Mouse (Mus musculus) embryonic facial prominence, embryonic 12.5 days (tissue): ENCODE measurements around the gene Wdfy3. TPM values are rescaled to one million over a fixed set of nuclear protein-coding genes. Genes with fewer than 3 reads are reported as not detected.

Source experiments
- ATAC-seq: fragments of 200-750 bp; cut with Nextera tagmentation; 2 replicates; pipeline ENCODE4 v1.8.0; 2017; ENCODE audit not compliant: insufficient number of reproducible peaks, insufficient read depth, low FRiP score, low TSS enrichment
- H3K27ac ChIP-seq: fragments of 300-500 bp; sonication (generic); 2 replicates; pipeline ENCODE4 v1.5.1; 2016; ENCODE audit warnings: mild to moderate bottlenecking
- H3K27me3 ChIP-seq: fragments of 300-500 bp; sonication (generic); 2 replicates; pipeline ENCODE4 v1.6.1; 2016; ENCODE audit warnings: mild to moderate bottlenecking, moderate library complexity
- H3K36me3 ChIP-seq: fragments of 300-500 bp; sonication (generic); 2 replicates; pipeline ENCODE4 v1.6.1; 2016; ENCODE audit warnings: mild to moderate bottlenecking
- H3K4me1 ChIP-seq: fragments of 300-500 bp; sonication (generic); 2 replicates; pipeline ENCODE4 v1.6.1; 2016
- H3K4me2 ChIP-seq: fragments of 300-500 bp; sonication (generic); replicated peaks from 2 replicates; pipeline ENCODE4 v1.6.1; 2016; ENCODE audit warnings: mild to moderate bottlenecking, moderate library complexity
- H3K4me3 ChIP-seq: fragments of 300-500 bp; sonication (generic); 2 replicates; pipeline ENCODE4 v1.5.1; 2016; ENCODE audit warnings: mild to moderate bottlenecking
- H3K9ac ChIP-seq: fragments of 300-500 bp; sonication (generic); 2 replicates; pipeline ENCODE4 v1.6.1; 2016; ENCODE audit warnings: mild to moderate bottlenecking, moderate library complexity
- H3K9me3 ChIP-seq: fragments of 300-500 bp; sonication (generic); 2 replicates; pipeline ENCODE4 v1.6.1; 2016; ENCODE audit warnings: mild to moderate bottlenecking, moderate library complexity
- WGBS: fragments of 180-500 bp; shearing (Covaris S2); methylation state at CpG from one replicate; pipeline ENCODE4 v1.1.7; 2016; 5-methylcytosine and 5-hydroxymethylcytosine counted together
- polyA plus RNA-seq: library from polyadenylated mRNA; unstranded; fragments of >200 nt; fragmentation: Nextera tagmentation; extraction: Ambion mirVana; gene quantifications from 2 replicates; pipeline ENCODE4 v1.2.1, GENCODE M21; 2016

The Wdfy3 gene
- polyA plus RNA-seq, 1 experiment from 2014 or later = 26.1 TPM

DNA sequence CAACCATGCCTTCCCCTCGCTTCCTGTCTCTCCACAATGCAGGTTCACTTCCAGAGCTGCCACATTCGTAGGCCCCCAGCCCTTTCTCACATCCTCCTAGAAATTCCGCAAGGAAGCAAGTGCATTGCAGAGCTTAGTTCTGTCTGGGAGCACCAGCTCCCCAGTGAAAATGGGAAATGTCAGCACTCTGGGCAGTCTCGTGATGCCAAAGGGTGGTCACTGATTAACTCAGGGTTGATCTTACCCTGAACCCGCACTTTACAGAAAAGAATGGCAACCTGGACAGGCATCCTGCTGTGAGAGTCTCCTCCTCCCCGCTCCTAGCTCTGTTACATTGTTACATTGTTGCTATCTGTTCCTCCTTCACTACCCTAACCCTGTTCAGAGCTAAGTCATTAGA lies 16.8 kb downstream of the Wdfy3 start:
- ATAC-seq = no peak

DNA sequence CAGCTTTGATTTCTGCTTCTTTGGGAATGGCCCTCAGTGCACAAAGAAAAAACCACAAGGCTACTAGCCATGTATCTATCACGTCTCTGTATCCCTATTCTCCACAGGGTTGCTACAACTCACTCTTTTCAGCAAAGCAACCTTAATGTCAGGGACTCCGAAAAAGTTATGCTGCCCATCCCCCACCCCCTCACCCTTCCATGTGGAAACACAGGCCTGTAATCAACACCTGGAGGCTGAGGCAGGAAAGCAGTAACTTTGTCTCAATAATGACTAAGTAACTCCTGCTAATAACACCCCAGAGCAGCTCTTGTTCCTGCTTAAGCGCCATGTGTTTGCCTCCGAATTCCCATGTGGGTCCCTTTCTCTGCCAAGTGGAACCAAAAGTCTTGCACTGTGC lies 17.3 kb downstream of the Wdfy3 start:
- H3K9me3 ChIP-seq = no peaks in the 10 kb centered on the region
- 84% methylated on average over 4 of the region's 4 CpGs for WGBS

More for the DNA sequence above, 16.8 kb downstream of the Wdfy3 start:
- H3K4me3 ChIP-seq = no peak overlapping the region
- H3K4me1 ChIP-seq = peaks cover 20% of the 10 kb centered on the region
- no peaks in the 10 kb centered on the region for H3K27me3 ChIP-seq
- H3K4me2 ChIP-seq = no peak overlapping the region
- H3K27ac ChIP-seq = no peak overlapping the region
- H3K36me3 ChIP-seq = peaks cover 5% of the 10 kb centered on the region
- no peaks in the 10 kb centered on the region for H3K9me3 ChIP-seq
- WGBS = 83% methylated on average over 6 of the region's 6 CpGs
- H3K9ac ChIP-seq = no peak overlapping the region

DNA sequence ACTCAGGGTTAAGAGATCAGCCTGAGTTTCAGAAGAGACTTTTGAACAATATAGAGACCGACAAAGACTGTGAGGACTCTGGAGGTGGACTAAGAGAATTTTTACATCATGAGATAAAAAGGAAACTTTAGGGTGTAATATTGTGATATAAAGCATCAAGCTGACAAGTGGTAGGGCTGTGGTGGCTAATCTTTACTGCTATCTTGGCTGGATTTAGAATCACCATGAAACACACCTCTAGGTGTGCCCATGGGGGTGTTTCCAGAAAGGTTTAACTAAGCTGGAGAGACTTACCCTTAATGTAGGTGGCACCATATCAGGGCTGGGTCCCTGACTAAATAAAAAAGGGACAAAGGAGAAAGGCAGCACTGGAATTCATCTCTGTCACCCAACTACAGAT lies 19.0 kb downstream of the Wdfy3 start:
- H3K9me3 ChIP-seq = no peaks in the 10 kb centered on the region
- H3K4me2 ChIP-seq = no peak overlapping the region
- no peak overlapping the region for H3K27ac ChIP-seq
- ATAC-seq = no peak
- H3K4me3 ChIP-seq = no peak overlapping the region
- H3K9ac ChIP-seq = no peak overlapping the region
- H3K27me3 ChIP-seq = no peaks in the 10 kb centered on the region
- H3K36me3 ChIP-seq = peaks cover 5% of the 10 kb centered on the region
- peaks cover 13% of the 10 kb centered on the region for H3K4me1 ChIP-seq
- 94% methylated on average over 1 of the region's 1 CpGs for WGBS

More for the DNA sequence above, 17.3 kb downstream of the Wdfy3 start:
- H3K27me3 ChIP-seq = no peaks in the 10 kb centered on the region
- H3K36me3 ChIP-seq = peaks cover 5% of the 10 kb centered on the region
- peaks cover 19% of the 10 kb centered on the region for H3K4me1 ChIP-seq
- H3K27ac ChIP-seq = no peak overlapping the region
- H3K4me3 ChIP-seq = no peak overlapping the region
- H3K4me2 ChIP-seq = no peak overlapping the region
- H3K9ac ChIP-seq = no peak overlapping the region
- ATAC-seq = no peak

DNA sequence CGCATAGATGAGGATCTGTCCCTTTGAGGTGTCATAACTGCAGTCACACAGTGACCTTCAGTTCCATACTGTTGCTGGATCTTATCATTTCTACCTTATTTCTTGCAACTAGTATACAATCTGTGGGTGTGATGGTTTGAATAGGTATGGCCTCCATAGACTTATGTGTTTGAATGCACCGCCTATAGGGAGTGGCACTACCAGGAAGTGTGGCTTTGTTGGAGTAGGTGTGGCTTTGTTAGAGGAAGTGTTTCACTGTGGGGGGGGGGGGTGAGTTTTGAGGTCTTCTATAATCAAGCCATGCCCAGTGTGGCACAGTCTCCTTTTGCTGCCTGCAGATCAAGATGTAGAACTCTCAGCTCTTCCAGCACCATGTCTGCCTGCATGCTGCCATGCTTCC lies 21.3 kb downstream of the Wdfy3 start:
- Histone ChIP-seq H3K4me2 (no peak overlapping the region), H3K9me3 (no peaks in the 10 kb centered on the region), H3K36me3 (peaks cover 5% of the 10 kb centered on the region), H3K9ac (no peak overlapping the region), H3K27ac (no peak overlapping the region), H3K4me3 (no peak overlapping the region), H3K27me3 (no peaks in the 10 kb centered on the region), H3K4me1 (0 out of 2 replicates have a peak, but pooled peaks cover 4% of the 10 kb centered on the region)
- 95% methylated on average over 2 of the region's 2 CpGs for WGBS
- no peak for ATAC-seq

DNA sequence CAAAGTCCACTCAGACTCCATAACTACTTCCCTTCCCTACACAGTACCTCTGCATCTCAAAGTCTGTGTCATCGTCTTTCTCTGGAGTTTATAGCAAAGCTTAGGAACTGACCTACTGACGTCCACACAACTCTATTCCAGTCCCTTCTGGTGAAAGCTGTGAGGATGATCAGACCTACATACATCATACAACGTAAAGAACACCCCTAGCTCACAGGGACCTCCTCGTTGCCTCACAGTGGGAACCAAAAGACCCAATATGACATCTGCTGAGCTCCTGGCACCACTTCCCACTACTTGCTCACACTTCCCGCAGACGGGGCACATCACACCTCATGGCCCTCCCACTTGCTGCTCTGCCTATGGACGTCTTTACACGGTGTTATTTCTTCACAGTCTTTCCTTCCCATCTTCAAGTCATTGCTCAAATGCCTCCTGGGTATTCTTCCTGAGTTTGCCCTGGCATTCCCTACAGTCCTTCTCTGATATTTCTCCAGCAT lies 23.1 kb downstream of the Wdfy3 start:
- Histone ChIP-seq H3K9ac (no peak overlapping the region), H3K4me2 (no peak overlapping the region), H3K9me3 (no peaks in the 10 kb centered on the region), H3K4me3 (no peak overlapping the region), H3K27ac (no peak overlapping the region), H3K4me1 (0 out of 2 replicates have a peak, but pooled peaks cover 4% of the 10 kb centered on the region), H3K36me3 (peaks cover 1% of the 10 kb centered on the region; the same call in 1 of the 2 replicates), H3K27me3 (no peaks in the 10 kb centered on the region)
- ATAC-seq = no peak
- WGBS = 88% methylated on average over 8 of the region's 8 CpGs

DNA sequence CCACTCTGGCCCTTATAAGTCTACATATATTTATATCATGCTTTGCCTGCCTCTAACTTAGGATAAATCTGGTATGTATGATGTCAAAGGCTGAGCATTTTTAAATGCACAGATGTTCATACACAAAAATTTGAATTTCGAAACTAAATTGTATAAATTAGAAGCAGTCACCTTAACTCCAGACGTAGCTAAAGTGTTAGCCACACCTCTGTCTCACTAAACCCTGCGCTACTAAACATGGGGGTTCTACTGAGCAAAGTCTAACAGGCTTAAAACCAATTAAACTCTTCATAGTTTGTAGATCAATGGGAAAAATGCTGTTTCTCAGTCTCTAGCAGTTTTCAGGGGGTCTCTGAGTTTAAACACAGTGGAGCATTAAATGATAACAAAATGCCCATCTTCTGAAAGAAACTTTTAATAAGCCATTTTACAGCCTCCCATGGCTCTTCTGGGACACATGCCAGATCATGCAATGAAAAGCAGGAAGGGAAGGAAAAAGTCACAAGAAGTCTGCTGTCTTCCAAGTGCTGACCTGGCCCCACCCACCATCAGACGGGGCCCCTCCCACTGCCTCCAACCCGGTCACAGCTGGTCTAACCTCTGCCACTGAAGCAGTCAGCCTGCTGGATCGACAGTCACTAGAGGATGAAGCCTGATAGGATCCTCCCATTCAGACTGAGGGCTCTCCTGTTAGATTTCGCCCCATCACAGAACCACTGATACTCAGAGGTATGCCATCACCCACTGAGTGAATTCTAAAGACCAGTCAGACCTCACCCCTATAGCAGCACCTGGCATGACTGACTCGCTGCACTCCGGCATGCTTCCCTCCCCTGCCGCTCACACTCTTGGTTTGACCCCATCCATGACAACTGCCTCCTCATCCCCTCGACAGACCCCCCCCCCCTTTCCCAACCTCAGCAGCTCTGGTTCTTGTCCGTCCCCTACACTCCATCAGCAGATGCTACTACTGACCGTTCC lies 23.8 kb downstream of the Wdfy3 start:
- WGBS = 84% methylated on average over 13 of the region's 13 CpGs
- H3K9me3 ChIP-seq = no peaks in the 10 kb centered on the region
- no peaks in the 10 kb centered on the region for H3K27me3 ChIP-seq
- 0 out of 2 replicates have a peak, but pooled peaks have one; percentile 41 for ATAC-seq
- H3K9ac ChIP-seq = no peak overlapping the region
- peaks cover 8% of the 10 kb centered on the region for H3K36me3 ChIP-seq
- H3K4me2 ChIP-seq = no peak overlapping the region
- no peak overlapping the region for H3K4me3 ChIP-seq
- 0 out of 2 replicates have a peak, but pooled peaks cover 4% of the 10 kb centered on the region for H3K4me1 ChIP-seq
- H3K27ac ChIP-seq = no peak overlapping the region

DNA sequence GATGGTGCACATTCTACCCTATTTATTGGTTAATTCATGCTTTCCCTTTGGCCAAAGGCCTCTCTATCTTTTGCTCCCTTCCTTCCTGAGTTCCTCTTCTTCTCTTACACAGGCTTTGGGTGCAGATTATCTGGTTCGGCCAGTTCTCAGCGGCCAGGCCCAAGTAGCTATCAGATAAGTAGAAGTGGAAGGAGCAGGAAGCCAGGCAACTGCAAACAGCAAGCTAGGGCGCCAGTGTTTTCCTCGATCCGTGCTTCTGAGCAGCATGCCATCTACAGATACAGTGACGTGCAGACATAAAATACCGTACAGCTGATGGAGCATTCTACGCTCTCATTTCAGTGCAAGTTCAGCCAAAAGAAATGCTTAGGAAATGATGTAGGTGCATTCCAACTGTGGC lies 24.5 kb downstream of the Wdfy3 start:
- Histone ChIP-seq H3K9me3 (no peaks in the 10 kb centered on the region), H3K4me3 (no peak overlapping the region), H3K4me1 (0 out of 2 replicates have a peak, but pooled peaks cover 4% of the 10 kb centered on the region), H3K9ac (no peak overlapping the region), H3K27me3 (no peaks in the 10 kb centered on the region), H3K4me2 (no peak overlapping the region), H3K27ac (no peak overlapping the region), H3K36me3 (peaks cover 16% of the 10 kb centered on the region)
- ATAC-seq = no peak
- 89% methylated on average over 8 of the region's 8 CpGs for WGBS

DNA sequence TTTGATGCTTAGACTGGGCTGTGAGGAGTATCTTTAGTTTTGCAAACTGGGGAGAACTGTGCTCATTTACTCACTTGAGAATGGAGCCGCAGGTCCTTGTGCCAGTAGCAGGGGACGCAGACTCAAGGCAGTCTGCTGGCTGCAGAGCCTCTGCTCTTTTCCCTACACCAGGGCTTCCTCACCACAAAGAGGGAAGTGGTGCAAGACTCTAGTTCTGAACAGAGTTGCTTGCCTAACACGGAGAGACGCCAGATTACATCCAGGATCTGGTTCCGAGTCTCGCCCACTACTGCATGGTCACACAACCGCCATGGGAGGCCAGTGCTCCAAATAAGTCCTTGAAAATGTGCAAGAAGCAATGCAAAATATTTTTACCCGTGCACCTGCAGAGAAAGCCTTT lies 36.4 kb downstream of the Wdfy3 start:
- Histone ChIP-seq H3K27me3 (no peaks in the 10 kb centered on the region), H3K4me3 (no peak overlapping the region), H3K27ac (no peak overlapping the region), H3K9ac (no peak overlapping the region), H3K9me3 (no peaks in the 10 kb centered on the region), H3K4me2 (no peak overlapping the region), H3K4me1 (no peaks in the 10 kb centered on the region), H3K36me3 (peaks cover 92% of the 10 kb centered on the region)
- WGBS = 93% methylated on average over 8 of the region's 8 CpGs
- no peak for ATAC-seq

DNA sequence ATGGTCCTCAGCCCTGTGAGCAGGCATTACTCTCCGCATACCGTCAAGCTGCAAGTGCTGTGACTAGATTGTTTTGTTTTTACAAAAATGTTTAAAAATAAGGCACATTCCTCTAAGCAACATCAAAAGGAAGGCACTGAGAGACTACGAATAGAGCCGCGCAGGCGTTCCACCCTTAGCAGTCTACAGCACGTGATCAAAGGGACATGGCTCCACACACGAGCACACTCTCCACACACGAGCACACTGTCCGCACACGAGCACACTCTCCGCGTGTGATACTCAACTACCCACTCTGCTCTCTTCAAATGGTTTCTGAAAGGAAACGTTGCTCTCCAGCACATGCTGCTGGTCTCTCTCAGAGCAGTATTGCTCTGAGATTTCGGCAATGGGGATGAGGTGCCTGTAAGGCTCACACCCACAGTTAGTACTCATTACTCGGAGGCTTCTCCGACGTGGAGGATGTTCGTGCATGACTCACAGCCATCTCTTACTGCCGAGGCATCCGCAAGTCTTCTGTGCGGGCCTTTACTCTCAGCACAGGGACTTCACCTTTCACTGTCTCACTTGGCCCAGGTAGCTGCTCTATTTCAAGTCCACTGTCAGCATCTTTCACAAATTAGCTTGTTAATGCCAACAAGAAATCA lies 37.0 kb downstream of the Wdfy3 start:
- no peaks in the 10 kb centered on the region for H3K4me1 ChIP-seq
- H3K9me3 ChIP-seq = no peaks in the 10 kb centered on the region
- H3K27me3 ChIP-seq = no peaks in the 10 kb centered on the region
- 90% methylated on average over 22 of the region's 22 CpGs for WGBS
- no peak for ATAC-seq
- 0 out of 2 replicates have a peak overlapping the region, but pooled peaks have one; percentile 30 for H3K27ac ChIP-seq
- H3K36me3 ChIP-seq = peaks cover 87% of the 10 kb centered on the region
- no peak overlapping the region for H3K4me2 ChIP-seq
- H3K4me3 ChIP-seq = no peak overlapping the region
- H3K9ac ChIP-seq = no peak overlapping the region

DNA sequence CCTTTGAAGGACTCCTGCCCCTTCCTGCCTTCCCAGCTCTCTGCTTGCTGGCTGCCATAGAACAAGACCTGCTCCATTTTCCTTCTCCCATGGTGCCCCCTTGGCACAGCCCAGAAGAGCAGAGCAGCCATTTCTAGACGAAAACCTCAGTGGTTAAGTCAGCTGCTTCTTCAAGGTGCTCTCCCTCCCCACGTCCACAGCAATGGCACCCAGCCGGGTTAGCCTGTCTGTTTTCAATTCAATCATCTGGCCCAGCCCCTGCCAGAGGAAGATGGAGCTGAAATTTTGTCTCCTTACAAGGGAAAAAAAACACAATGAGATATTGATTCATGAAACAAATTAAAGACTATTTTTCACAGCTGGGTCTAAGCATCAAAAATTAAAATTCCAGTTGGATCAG lies 37.5 kb downstream of the Wdfy3 start:
- Histone ChIP-seq H3K9ac (no peak overlapping the region), H3K4me2 (no peak overlapping the region), H3K27me3 (no peaks in the 10 kb centered on the region), H3K4me1 (no peaks in the 10 kb centered on the region), H3K36me3 (peaks cover 86% of the 10 kb centered on the region), H3K27ac (no peak overlapping the region), H3K9me3 (no peaks in the 10 kb centered on the region), H3K4me3 (no peak overlapping the region)
- ATAC-seq = no peak
- WGBS = 69% methylated on average over 3 of the region's 3 CpGs

DNA sequence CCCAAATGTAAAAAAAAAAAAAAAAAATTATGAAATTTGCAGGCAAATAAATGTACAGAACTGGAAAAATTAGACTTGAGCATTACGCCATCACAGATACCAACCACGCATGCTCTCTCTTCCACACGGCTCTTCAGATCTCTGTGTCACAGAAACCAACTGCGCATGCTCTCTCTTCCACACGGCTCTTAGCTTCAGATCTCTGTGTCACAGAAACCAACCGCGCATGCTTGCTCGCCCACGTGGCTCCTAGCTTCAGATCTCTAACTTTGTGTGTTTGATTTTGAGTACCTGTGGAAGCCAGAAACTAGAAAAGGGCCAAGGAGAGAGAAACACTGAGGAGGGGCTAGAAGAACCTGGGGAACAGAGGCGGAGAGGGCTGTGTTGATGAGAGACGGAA lies 46.3 kb downstream of the Wdfy3 start:
- no peaks in the 10 kb centered on the region for H3K27me3 ChIP-seq
- no peaks in the 10 kb centered on the region for H3K9me3 ChIP-seq
- H3K4me2 ChIP-seq = no peak overlapping the region
- 96% methylated on average over 11 of the region's 11 CpGs for WGBS
- H3K27ac ChIP-seq = no peak overlapping the region
- no peaks in the 10 kb centered on the region for H3K4me1 ChIP-seq
- ATAC-seq = no peak
- H3K4me3 ChIP-seq = no peak overlapping the region
- H3K36me3 ChIP-seq = peaks cover 29% of the 10 kb centered on the region
- no peak overlapping the region for H3K9ac ChIP-seq
